Mouse (Mus musculus) gastrocnemius, adult 2 months (tissue): ENCODE results near the gene Vasp. TPM values are rescaled to one million over a fixed set of nuclear protein-coding genes. Genes with fewer than 3 reads are reported as not detected.

Experiments
- DNase-seq: peaks from one replicate; pipeline ENCODE4 v3.0.0; 2022
- H3K27ac ChIP-seq: fragments of 200-600 bp; 2 replicates; pipeline ENCODE4 v1.8.1; 2022; ENCODE audit warnings: mild to moderate bottlenecking
- H3K4me3 ChIP-seq: fragments of 200-600 bp; 2 replicates; pipeline ENCODE4 v1.8.1; 2022; ENCODE audit warnings: mild to moderate bottlenecking, moderate library complexity
- CTCF ChIP-seq: fragments of 200-600 bp; IDR thresholded peaks from 2 replicates; pipeline ENCODE4 v1.8.1; 2022; ENCODE audit warnings: antibody characterized with exemption, mild to moderate bottlenecking, moderate library complexity
- intact Hi-C: fragments of 180-260 bp; cut with DNase I; formaldehyde crosslinking; loops from one replicate; pipeline ENCODE4 v1.15.1; 2025
- total RNA-seq, 2 experiments: library from RNA; stranded (reverse); gene quantifications; 2 replicates each; pipeline ENCODE4 v1.2.3; 2021

Vasp gene
- total RNA-seq, 2 experiments from 2014 or later = 13.6 to 17.3 TPM

- peak; percentile 93 for DNase-seq
- intact Hi-C loops = loop anchor here (2.0 kb wide), 1 partner anchor 43 kb away; the partner anchor contains the start of gene Rtn2
- Histone ChIP-seq H3K27ac (peak overlapping the region; percentile 92), H3K4me3 (peak overlapping the region; percentile 13; the same call in 1 of the 2 replicates)
- TF ChIP-seq CTCF = peak; percentile 99
Measured at GRCm38 (mm10) chr7:19239423-19239822, 32.2 kb downstream of the Vasp start.

DNA sequence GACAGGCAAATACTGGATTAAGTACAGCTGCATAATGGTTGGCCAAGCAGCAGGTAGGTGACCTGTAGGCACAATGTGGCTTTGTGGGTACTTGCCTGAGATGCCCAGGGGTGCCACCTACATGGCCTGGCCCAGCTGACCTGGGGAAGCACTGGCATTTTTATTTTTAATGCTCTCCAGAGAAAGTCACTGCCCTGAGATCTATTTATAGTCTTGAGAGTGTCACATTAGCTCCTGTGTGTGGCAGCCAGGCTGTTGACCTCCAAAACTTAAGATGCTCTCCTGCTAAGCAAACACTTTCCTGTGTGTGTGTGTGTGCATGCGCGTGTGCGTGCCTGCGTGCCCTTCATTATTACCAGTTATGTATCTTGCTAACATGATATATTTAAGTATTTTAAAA lies 33.3 kb downstream of the Vasp start:
- H3K4me3 ChIP-seq = 0 out of 2 replicates have a peak overlapping the region, but pooled peaks have one; percentile 2
- DNase-seq = peak; percentile 67
- intact Hi-C loops = loop anchor here (2.0 kb wide), 1 partner anchor 44 kb away; the partner anchor contains the start of gene Rtn2
- H3K27ac ChIP-seq = peak overlapping the region; percentile 92
- no peak for TF ChIP-seq CTCF

DNA sequence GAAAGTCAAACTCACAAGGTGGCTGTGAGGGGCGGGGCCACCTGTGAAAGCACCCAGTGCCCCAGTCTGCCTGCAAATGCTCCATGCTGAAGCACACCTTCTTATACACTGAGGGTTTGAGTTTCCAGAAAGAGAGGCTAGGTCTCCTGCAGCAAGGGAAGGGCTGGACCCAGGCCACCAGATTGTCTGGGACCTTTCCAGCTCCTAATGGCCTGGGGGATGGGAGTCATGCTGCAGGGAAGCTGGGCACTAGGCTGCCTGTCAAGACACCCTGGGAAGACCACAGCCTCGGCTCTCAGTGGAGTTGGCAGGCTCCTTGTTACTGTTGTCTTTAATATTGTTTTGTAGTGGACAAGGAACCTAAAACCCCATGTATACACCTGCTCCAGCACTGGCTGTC lies 35.2 kb downstream of the Vasp start:
- intact Hi-C loops = no loop called here
- peak; percentile 67 for DNase-seq
- no peak for TF ChIP-seq CTCF
- Histone ChIP-seq H3K27ac (peak overlapping the region; percentile 92), H3K4me3 (no peak overlapping the region)

GRCm38 (mm10) chr7:19235092-19235671 lies 36.4 kb downstream of the Vasp start:
- intact Hi-C loops = no loop called here
- Histone ChIP-seq H3K4me3 (no peak overlapping the region), H3K27ac (peak overlapping the region; percentile 92)
- TF ChIP-seq CTCF = no peak
- DNase-seq = no peak

DNA sequence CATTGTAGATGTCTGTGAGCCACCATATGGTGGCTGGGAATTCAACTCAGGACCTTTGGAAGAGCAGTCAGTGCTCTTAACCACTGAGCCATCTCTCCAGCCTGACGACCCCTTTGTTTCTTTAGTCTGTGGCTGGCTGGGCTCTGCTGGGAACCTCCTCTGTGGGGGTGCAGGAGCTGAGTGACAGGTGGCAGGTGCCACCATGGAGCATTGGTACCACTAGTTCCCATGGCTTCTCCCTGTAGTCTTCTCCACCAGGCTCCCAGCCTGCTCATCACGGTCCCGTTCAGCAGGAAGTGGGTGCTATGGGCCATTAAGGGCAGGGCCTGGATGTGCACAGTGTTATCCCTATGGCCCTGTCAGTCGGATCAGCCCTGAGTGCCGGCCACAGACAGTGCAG lies 37.0 kb downstream of the Vasp start:
- Histone ChIP-seq H3K4me3 (no peak overlapping the region), H3K27ac (peak overlapping the region; percentile 92)
- TF ChIP-seq CTCF = no peak
- intact Hi-C loops = loop anchor here (5.0 kb wide), 1 partner anchor 128 kb away; no protein-coding TSS in a partner anchor
- no peak for DNase-seq

DNA sequence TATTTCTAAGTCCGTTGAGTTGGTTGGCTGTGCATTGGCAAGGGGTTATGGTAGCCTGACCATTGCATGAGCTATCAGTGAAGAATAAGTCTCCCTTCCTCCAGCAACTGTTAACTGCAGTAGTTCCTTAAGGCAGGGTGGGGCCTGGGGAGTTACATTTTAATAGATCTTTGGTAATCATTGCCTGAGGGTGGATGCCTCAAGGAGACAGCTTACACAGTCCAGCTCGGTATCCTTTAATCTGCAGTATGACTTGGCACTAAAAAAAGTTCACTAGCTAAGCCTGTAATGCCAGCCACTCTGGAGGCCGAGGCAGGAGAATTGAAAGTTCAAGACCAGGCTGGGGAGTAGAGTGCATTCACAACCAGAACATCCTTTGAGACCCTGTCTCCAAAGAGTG lies 39.8 kb downstream of the Vasp start:
- Histone ChIP-seq H3K27ac (peak overlapping the region; percentile 94), H3K4me3 (no peak overlapping the region)
- DNase-seq = no peak
- TF ChIP-seq CTCF = no peak
- intact Hi-C loops = loop anchor here (5.0 kb wide), 1 partner anchor 130 kb away; no protein-coding TSS in a partner anchor

- intact Hi-C loops = loop anchor here (5.0 kb wide), 1 partner anchor 131 kb away; no protein-coding TSS in a partner anchor
- no peak for TF ChIP-seq CTCF
- Histone ChIP-seq H3K4me3 (no peak overlapping the region), H3K27ac (peak overlapping the region; percentile 94)
- DNase-seq = no peak
Measured at GRCm38 (mm10) chr7:19230899-19231298, 40.7 kb downstream of the Vasp start.

DNA sequence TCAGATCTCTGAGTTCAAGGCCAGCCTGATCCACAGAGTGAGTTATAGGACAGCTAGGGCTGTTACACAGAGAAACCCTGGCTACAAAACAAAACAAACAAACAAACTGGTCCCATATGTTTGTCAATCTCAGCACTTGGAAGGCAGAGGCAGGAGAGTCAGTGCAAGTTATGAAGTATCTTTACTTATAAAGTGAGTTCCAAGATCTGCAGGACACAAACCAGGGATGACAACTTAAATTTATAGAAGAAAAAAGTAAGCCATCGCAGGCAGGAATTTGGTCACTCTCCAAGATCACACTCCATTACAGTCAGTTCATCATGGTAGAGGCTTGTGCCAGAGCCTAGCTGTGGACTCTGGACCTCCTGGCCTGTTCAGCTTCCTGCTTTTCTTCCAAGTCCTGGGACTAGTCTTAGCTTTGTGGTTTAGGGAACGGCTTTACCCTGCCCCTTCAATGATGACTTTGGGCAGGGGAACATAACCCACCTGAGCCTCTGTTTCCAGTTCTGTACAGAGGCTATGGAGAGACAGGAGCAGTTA lies 41.5 kb downstream of the Vasp start:
- H3K4me3 ChIP-seq = peak overlapping the region; percentile 73
- no peak for DNase-seq

GRCm38 (mm10) chr7:19229404-19229803 lies 42.2 kb downstream of the Vasp start:
- H3K4me3 ChIP-seq = peak overlapping the region; percentile 73
- peak overlapping the region; percentile 94 for H3K27ac ChIP-seq
- intact Hi-C loops = no loop called here
- DNase-seq = no peak
- TF ChIP-seq CTCF = no peak

More for the DNA sequence above, 41.5 kb downstream of the Vasp start:
- no peak for TF ChIP-seq CTCF
- intact Hi-C loops = loop anchor here (5.0 kb wide), 1 partner anchor 132 kb away; no protein-coding TSS in a partner anchor
- H3K27ac ChIP-seq = peak overlapping the region; percentile 94

GRCm38 (mm10) chr7:19228793-19229148 lies 42.8 kb downstream of the Vasp start:
- DNase-seq = no peak
- TF ChIP-seq CTCF = no peak
- Histone ChIP-seq H3K4me3 (peak overlapping the region; percentile 73), H3K27ac (peak overlapping the region; percentile 94)
- intact Hi-C loops = no loop called here

GRCm38 (mm10) chr7:19227883-19228792 lies 43.5 kb downstream of the Vasp start, which contains the start of gene Opa3:
Opa3 (plus strand) TSS chr7:19228334.
- peak; percentile 99 for DNase-seq
- intact Hi-C loops = no loop called here
- peak; percentile 57 for TF ChIP-seq CTCF
- Histone ChIP-seq H3K4me3 (peak within 1 kb of the TSS; percentile 73), H3K27ac (peak within 1 kb of the TSS; percentile 94)

GRCm38 (mm10) chr7:19226817-19227797 lies 44.5 kb downstream of the Vasp start:
- no peak for TF ChIP-seq CTCF
- peak overlapping the region; percentile 73 for H3K4me3 ChIP-seq
- peak; percentile 53 for DNase-seq
- H3K27ac ChIP-seq = peak overlapping the region; percentile 94
- intact Hi-C loops = no loop called here
